Mouse (Mus musculus) ES-E14 (cell line): ENCODE results near the gene Zfp963. TPM values are rescaled to one million over a fixed set of nuclear protein-coding genes. Genes with fewer than 3 reads are reported as not detected.

ENCODE experiments used
- DNase-seq: peaks from one replicate; pipeline ENCODE4 v3.0.0-alpha.2; 2013; ENCODE audit warnings: low read depth, low spot score
- H3K27ac ChIP-seq: 2 replicates; pipeline ENCODE4 v1.5.1; 2012; ENCODE audit warnings: low read depth, mild to moderate bottlenecking, low read length, moderate library complexity, mixed read lengths; ENCODE audit not compliant: poor library complexity, insufficient read depth, severe bottlenecking
- H3K36me3 ChIP-seq: 2 replicates; pipeline ENCODE4 v1.6.1; 2012; ENCODE audit warnings: mild to moderate bottlenecking, low read length, moderate library complexity, mixed read lengths; ENCODE audit not compliant: control insufficient read depth, poor library complexity, insufficient read depth, severe bottlenecking
- H3K4me1 ChIP-seq, 2 experiments: fragments of 150-350 bp in 1 of 2; sonication (generic) in 1 of 2; 2 replicates each; pipeline ENCODE4 v1.6.1; 2012; ENCODE audit warnings: low read length in 2 of 2, mild to moderate bottlenecking in 1 of 2, mixed read lengths in 1 of 2; ENCODE audit not compliant: control insufficient read depth in 2 of 2, insufficient read depth in 2 of 2, poor library complexity in 1 of 2
- H3K4me3 ChIP-seq, 2 experiments: fragments of 150-350 bp in 1 of 2; sonication (generic) in 1 of 2; 2 replicates each; pipeline ENCODE4 v1.5.1; 2012; ENCODE audit warnings: low read length in 2 of 2, low read depth in 1 of 2, mild to moderate bottlenecking in 1 of 2, mixed read lengths in 1 of 2; ENCODE audit not compliant: insufficient read depth in 1 of 2, poor library complexity in 1 of 2, severe bottlenecking in 1 of 2
- H3K9ac ChIP-seq: 2 replicates; pipeline ENCODE4 v1.6.1; 2012; ENCODE audit warnings: low read depth, mild to moderate bottlenecking, low read length, mixed read lengths; ENCODE audit not compliant: poor library complexity, insufficient read depth, severe bottlenecking
- H3K9me3 ChIP-seq: fragments of 150-350 bp; sonication (generic); 2 replicates; pipeline ENCODE4 v1.6.1; 2012; ENCODE audit warnings: low read depth, mild to moderate bottlenecking, low read length; ENCODE audit not compliant: control insufficient read depth, insufficient read depth
- CHD2 ChIP-seq: IDR thresholded peaks from 2 replicates; pipeline ENCODE4 v1.6.1; 2014; ENCODE audit warnings: mild to moderate bottlenecking, low read depth, low read length, inconsistent platforms
- HCFC1 ChIP-seq: IDR thresholded peaks from 2 replicates; pipeline ENCODE4 v1.6.1; 2012; ENCODE audit warnings: low read length, inconsistent platforms, borderline replicate concordance; ENCODE audit not compliant: insufficient read depth
- MAFK ChIP-seq: IDR thresholded peaks from 2 replicates; pipeline ENCODE4 v1.6.1; 2014; ENCODE audit warnings: mild to moderate bottlenecking, low read depth, low read length, inconsistent platforms; ENCODE audit not compliant: insufficient read depth
- ZC3H11A ChIP-seq: IDR thresholded peaks from 2 replicates; pipeline ENCODE4 v1.6.1; 2012; ENCODE audit warnings: low read depth, mild to moderate bottlenecking, inconsistent platforms, low read length, borderline replicate concordance
- ZNF384 ChIP-seq: IDR thresholded peaks from 2 replicates; pipeline ENCODE4 v1.6.1; 2012; ENCODE audit warnings: low read depth, low read length, inconsistent platforms
- in situ Hi-C, 2 experiments: fragments of 600-800 bp; cut with MboI; formaldehyde crosslinking; loops; one replicate each; pipeline ENCODE4 v1.15.1; 2025; ENCODE audit warnings: low sequenced_read_pairs in 2 of 2, inconsistent platforms in 1 of 2; ENCODE audit not compliant: unreplicated experiment in 2 of 2
- total RNA-seq: library from RNA; depleted of rRNA; stranded (reverse); fragments of 300-350 nt; gene quantifications from 2 replicates; pipeline ENCODE4 v1.2.3, GENCODE M21; 2012

Gene Zfp963
- total RNA-seq, 1 experiment = 2.7 TPM

DNA sequence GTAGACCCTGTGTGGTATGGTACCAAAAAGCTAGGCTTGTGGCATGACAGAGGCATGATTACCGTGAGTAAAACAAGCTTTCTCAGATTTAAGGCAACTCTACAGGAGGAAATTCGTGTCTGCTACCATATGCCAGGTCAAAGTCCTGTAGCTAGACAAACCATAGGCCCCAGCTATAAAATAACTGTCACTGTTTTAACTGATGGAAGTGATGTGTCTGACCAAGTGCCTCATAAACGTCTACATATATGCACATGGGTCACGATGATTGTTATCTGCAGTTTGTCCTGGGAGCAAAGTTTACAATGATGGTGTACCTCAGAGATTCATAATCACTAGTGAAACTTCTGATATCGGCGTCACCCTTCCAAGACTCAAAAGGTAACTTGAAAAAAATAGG lies 9.0 kb downstream of the Zfp963 start:
- Histone ChIP-seq H3K9me3 (no peaks in the 10 kb centered on the region), H3K4me1 (no peaks in the 10 kb centered on the region), H3K27ac (no peak overlapping the region), H3K36me3 (no peaks in the 10 kb centered on the region), H3K9ac (no peak overlapping the region), H3K4me3 (no peak overlapping the region)
- in situ Hi-C loops = no loop called here
- DNase-seq = no peak
- no peak for TF ChIP-seq CHD2
- no peak for TF ChIP-seq HCFC1
- no peak for TF ChIP-seq ZNF384
- TF ChIP-seq MAFK = no peak
- no peak for TF ChIP-seq ZC3H11A

DNA sequence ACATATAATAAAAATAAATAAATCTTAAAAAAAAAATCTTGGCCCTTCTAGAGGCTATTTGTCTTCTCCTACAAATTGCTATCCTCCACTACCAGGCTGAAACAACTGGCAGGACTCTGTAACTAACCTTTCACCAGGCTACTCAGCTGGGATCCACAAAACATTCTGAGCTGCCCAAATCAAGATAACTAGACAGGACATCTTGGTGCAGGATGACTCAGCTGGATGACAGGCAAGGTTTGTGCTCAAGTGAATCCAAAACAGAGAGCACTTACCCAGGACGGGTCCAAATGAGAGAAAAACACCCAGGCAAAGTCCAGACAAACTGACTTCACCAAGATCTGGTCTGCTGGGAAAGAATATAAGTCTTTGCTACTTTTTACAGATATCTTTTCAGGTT lies 14.3 kb downstream of the Zfp963 start:
- in situ Hi-C loops = no loop called here

DNA sequence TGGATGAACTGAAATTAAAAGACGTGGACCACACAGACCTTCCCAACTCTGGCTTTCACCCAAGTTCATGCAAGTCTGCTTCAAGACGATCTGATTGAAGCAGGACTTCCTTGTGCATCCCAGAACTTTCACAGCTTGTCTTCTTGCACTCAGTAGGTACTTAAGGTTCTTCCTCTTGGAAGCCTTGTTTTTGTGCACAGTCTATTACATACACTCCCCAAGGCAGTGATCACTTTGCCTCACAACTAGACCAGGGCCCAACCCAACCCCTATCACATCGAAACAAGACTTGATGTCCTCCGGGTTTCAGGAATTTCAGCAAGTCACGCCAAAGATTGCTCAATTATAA lies 32.6 kb downstream of the Zfp963 start:
- Histone ChIP-seq H3K27ac (no peak overlapping the region), H3K9me3 (peaks cover 3% of the 10 kb centered on the region; the same call in 1 of the 2 replicates), H3K9ac (no peak overlapping the region), H3K4me1 (no peaks in the 10 kb centered on the region), H3K36me3 (no peaks in the 10 kb centered on the region), H3K4me3 (no peak overlapping the region)
- in situ Hi-C loops = no loop called here
- no peak for DNase-seq
- TF ChIP-seq MAFK (no peak), ZNF384 (no peak), HCFC1 (no peak), CHD2 (no peak), ZC3H11A (no peak)

More for the DNA sequence above, 14.3 kb downstream of the Zfp963 start:
- H3K9ac ChIP-seq = no peak overlapping the region
- no peak for TF ChIP-seq MAFK
- no peak for TF ChIP-seq ZNF384
- TF ChIP-seq CHD2 = no peak
- TF ChIP-seq ZC3H11A = no peak
- no peak for TF ChIP-seq HCFC1
- H3K36me3 ChIP-seq = no peaks in the 10 kb centered on the region
- no peak overlapping the region for H3K27ac ChIP-seq
- H3K4me3 ChIP-seq = no peak overlapping the region
- H3K4me1 ChIP-seq = no peaks in the 10 kb centered on the region
- no peak for DNase-seq
- H3K9me3 ChIP-seq = no peaks in the 10 kb centered on the region

- Histone ChIP-seq H3K4me1 (no peaks in the 10 kb centered on the region), H3K9me3 (peaks cover 3% of the 10 kb centered on the region; the same call in 1 of the 2 replicates), H3K9ac (peak overlapping the region; percentile 85), H3K27ac (peak overlapping the region; percentile 97), H3K36me3 (no peaks in the 10 kb centered on the region), H3K4me3 (peak overlapping the region; percentile 75 to 80)
- peak; percentile 81 for DNase-seq
- TF ChIP-seq CHD2 (peak; percentile 87), HCFC1 (peak; percentile 43; the same call in 1 of the 2 replicates), ZC3H11A (no peak), MAFK (peak; percentile 40; the same call in 1 of the 2 replicates), ZNF384 (no peak)
- in situ Hi-C loops = no loop called here
These were observed 33.2 kb downstream of the Zfp963 start for GRCm38 (mm10) chr8:69716403-69717231.
